10 mouse cellular contexts compared by ENCODE assay signal in genomic region chr11:98747804-98748505, GRCm38 (mm10). TPM values are rescaled to one million over a fixed set of nuclear protein-coding genes. Genes with fewer than 3 reads are reported as not detected.
A peak's percentile ranks its signal among the peaks of the same experiment; 100 is the strongest.
DNase-seq lines count a peak whose midpoint lies in the region; ATAC-seq and TF ChIP-seq lines count a peak whose summit lies in the region.
"Had no signal": no experiment of that assay in that cellular context is flagged by ENCODE, and none has a peak within 500 bp of the region (broad histone marks: within the 10 kb centered on the region; RNA-seq: fewer than 3 reads in every experiment).

No protein-coding gene starts in this region.

- ATAC-seq in heart, embryonic 15.5 days (replicated peaks; ENCODE audit: insufficient number of reproducible peaks, insufficient read depth, low FRiP score, low read depth), result no peak
- no peak for ATAC-seq in liver, embryonic 15.5 days (ENCODE audit: insufficient read depth)
- no peak for ATAC-seq in frontal cortex, adult (ENCODE audit: low TSS enrichment)
- ATAC-seq: Patski had no signal

- no peak for TF ChIP-seq POLR2A in heart, adult 2 months (IDR thresholded peaks at IDR 0.05; ENCODE audit: insufficient read depth, low read depth, low read length)

- H3K4me3 ChIP-seq in heart, adult 2 months, result peak overlapping the region; percentile 18; the same call in 1 of the 2 replicates
- 0 out of 2 replicates have a peak overlapping the region, but pooled peaks have one; percentile 7 for H3K4me3 ChIP-seq in heart, embryonic 15.5 days
- H3K4me3 ChIP-seq in liver, embryonic 15.5 days (replicated peaks), result no peak overlapping the region; the same call in 1 of the 2 replicates

- TF ChIP-seq EP300 in heart, adult 2 months (IDR thresholded peaks at IDR 0.05; ENCODE audit: insufficient read depth, low read depth, low read length), result no peak

- H3K36me3 ChIP-seq in heart, adult 2 months (ENCODE audit: control insufficient read depth, insufficient read depth, low read length), result peaks cover 5% of the 10 kb centered on the region; the same call in 1 of the 2 replicates
- 0 out of 2 replicates have a peak, but pooled peaks cover 1% of the 10 kb centered on the region for H3K36me3 ChIP-seq in heart, embryonic 15.5 days
- H3K36me3 ChIP-seq in liver, embryonic 15.5 days (replicated peaks), result 0 out of 2 replicates have a peak, but pooled peaks cover 2% of the 10 kb centered on the region

- TF ChIP-seq CTCF in heart, adult 2 months (IDR thresholded peaks at IDR 0.05), result no peak

- WGBS in heart, adult 2 months, result 22% methylated on average over 6 of the region's 6 CpGs
- WGBS in heart, embryonic 15.5 days, result 28% methylated on average over 6 of the region's 6 CpGs
- WGBS in liver, embryonic 15.5 days (ENCODE audit: insufficient replicate concordance), result 26% methylated on average over 6 of the region's 6 CpGs

- H3K9ac ChIP-seq in heart, adult 2 months (ENCODE audit: low read depth, low read length), result peak overlapping the region; percentile 42
- H3K9ac ChIP-seq in heart, embryonic 15.5 days, result 0 out of 2 replicates have a peak overlapping the region, but pooled peaks have one; percentile 19
- H3K9ac ChIP-seq in liver, embryonic 15.5 days, result 0 out of 2 replicates have a peak overlapping the region, but pooled peaks have one; percentile 6

- H3K4me1 ChIP-seq in heart, adult 2 months (ENCODE audit: control insufficient read depth, insufficient read depth, low read length), result peaks cover 56% of the 10 kb centered on the region
- peaks cover 99% of the 10 kb centered on the region for H3K4me1 ChIP-seq in heart, embryonic 15.5 days (replicated peaks)
- peaks cover 100% of the 10 kb centered on the region for H3K4me1 ChIP-seq in liver, embryonic 15.5 days (replicated peaks)

- peak; percentile 38 to 39 for DNase-seq in heart, adult 2 months
- DNase-seq in heart, postnatal 14 days, result no peak
- peak; percentile 24 for DNase-seq in A20 (ENCODE audit: low read depth, low spot score)
- DNase-seq in cerebellum, adult 9-10 months, result peak; percentile 81
- peak; percentile 41 for DNase-seq in thymus, postnatal 25 days

- no peaks in the 10 kb centered on the region for H3K9me3 ChIP-seq in heart, embryonic 15.5 days (replicated peaks)
- no peaks in the 10 kb centered on the region for H3K9me3 ChIP-seq in liver, embryonic 15.5 days (replicated peaks)

- peak overlapping the region; percentile 77 for H3K27ac ChIP-seq in heart, adult 2 months
- peak overlapping the region; percentile 92 for H3K27ac ChIP-seq in heart, embryonic 15.5 days
- peak overlapping the region; percentile 79 for H3K27ac ChIP-seq in liver, embryonic 15.5 days (replicated peaks)

- H3K27me3 ChIP-seq in heart, adult 2 months (ENCODE audit: control insufficient read depth, insufficient read depth, low read length), result no peaks in the 10 kb centered on the region
- H3K27me3 ChIP-seq in heart, embryonic 15.5 days, result no peaks in the 10 kb centered on the region
- no peaks in the 10 kb centered on the region for H3K27me3 ChIP-seq in liver, embryonic 15.5 days
- H3K27me3 ChIP-seq: Patski had no signal

- intact Hi-C loops in heart, adult 2 months (cut with DNase I), result no loop called here
- intact Hi-C loops in heart, postnatal 14 days (cut with DNase I), result no loop called here

- H3K79me2 ChIP-seq in heart, adult 2 months (replicated peaks; ENCODE audit: control insufficient read depth, insufficient read depth, low read length), result peaks cover 6% of the 10 kb centered on the region

- peak overlapping the region; percentile 54 for H3K4me2 ChIP-seq in heart, embryonic 15.5 days
- H3K4me2 ChIP-seq in liver, embryonic 15.5 days, result peak overlapping the region; percentile 70

RNA-seq across cellular contexts. Expression of gene Thra, which starts 7.5 kb away (rescaled TPM):
- 100 to 1,000 TPM; 103 to 105 TPM for total RNA-seq in heart, adult 2 months (2021)
- 89.4 and 104 TPM in 2 replicates for polyA plus RNA-seq in heart, adult 2 months (2012; rRNA removed)
- 100 to 1,000 TPM; 123 to 130 TPM for total RNA-seq in heart, postnatal 14 days (2021)
- 34.8 and 39.5 TPM in 2 replicates for polyA plus RNA-seq in heart, embryonic 15.5 days (2015; fragmentation: Nextera tagmentation; extraction: Ambion mirVana)
- polyA plus RNA-seq in liver, embryonic 15.5 days (2015; fragmentation: Nextera tagmentation; extraction: Ambion mirVana), result 7.2 and 7.6 TPM in 2 replicates

RNA-seq across cellular contexts. Expression of gene Med24, which starts 18.7 kb away (rescaled TPM):
- total RNA-seq in heart, adult 2 months (2021), result 10 to 100 TPM; 41.6 to 48.1 TPM
- polyA plus RNA-seq in heart, adult 2 months (2012; rRNA removed), result 54.5 and 65.2 TPM in 2 replicates
- 10 to 100 TPM; 49.5 to 49.8 TPM for total RNA-seq in heart, postnatal 14 days (2021)
- 33.5 and 43.0 TPM in 2 replicates for polyA plus RNA-seq in heart, embryonic 15.5 days (2015; fragmentation: Nextera tagmentation; extraction: Ambion mirVana)
- 24.2 and 27.7 TPM in 2 replicates for polyA plus RNA-seq in liver, embryonic 15.5 days (2015; fragmentation: Nextera tagmentation; extraction: Ambion mirVana)

RNA-seq across cellular contexts. Expression of gene Nr1d1, which starts 27.2 kb away (rescaled TPM):
- total RNA-seq in heart, adult 2 months (2021), result 100 to 1,000 TPM in 1 of 2 experiments, 10 to 100 TPM in 1; 35.5 to 111 TPM
- polyA plus RNA-seq in heart, adult 2 months (2012; rRNA removed), result 190 and 208 TPM in 2 replicates
- total RNA-seq in heart, postnatal 14 days (2021), result 10 to 100 TPM; 20.7 to 31.5 TPM
- 7.0 and 7.5 TPM in 2 replicates for polyA plus RNA-seq in heart, embryonic 15.5 days (2015; fragmentation: Nextera tagmentation; extraction: Ambion mirVana)
- polyA plus RNA-seq in liver, embryonic 15.5 days (2015; fragmentation: Nextera tagmentation; extraction: Ambion mirVana), result 0.63 and 0.85 TPM in 2 replicates

RNA-seq across cellular contexts. Expression of gene Csf3, which starts 46.9 kb away (rescaled TPM):
- not detected for total RNA-seq in heart, adult 2 months (2021)
- not detected in 2 replicates for polyA plus RNA-seq in heart, adult 2 months (2012; rRNA removed)
- total RNA-seq in heart, postnatal 14 days (2021), result not detected
- polyA plus RNA-seq in heart, embryonic 15.5 days (2015; fragmentation: Nextera tagmentation; extraction: Ambion mirVana), result not detected in 2 replicates
- polyA plus RNA-seq in liver, embryonic 15.5 days (2015; fragmentation: Nextera tagmentation; extraction: Ambion mirVana), result not detected in 2 replicates
- polyA plus RNA-seq: large intestine, adult 2 months had no signal

RNA-seq across cellular contexts. Expression of gene Msl1, which starts 47.4 kb away (rescaled TPM):
- 10 to 100 TPM; 68.9 to 75.3 TPM for total RNA-seq in heart, adult 2 months (2021)
- polyA plus RNA-seq in heart, adult 2 months (2012; rRNA removed), result 21.9 and 44.4 TPM in 2 replicates
- total RNA-seq in heart, postnatal 14 days (2021), result 10 to 100 TPM; 71.2 to 71.8 TPM
- 15.5 and 17.2 TPM in 2 replicates for polyA plus RNA-seq in heart, embryonic 15.5 days (2015; fragmentation: Nextera tagmentation; extraction: Ambion mirVana)
- polyA plus RNA-seq in liver, embryonic 15.5 days (2015; fragmentation: Nextera tagmentation; extraction: Ambion mirVana), result 5.2 and 5.8 TPM in 2 replicates

Comparison
In these comparisons a context has a peak if more than half of its experiments do, and no peak if none do; other contexts are left out.
1. DNase-seq: peak in heart, adult 2 months (2 of 2), A20 (single experiment), cerebellum, adult 9-10 months (single experiment) and thymus, postnatal 25 days (single experiment); none in heart, postnatal 14 days (0 of 2).
2. RNA of gene Nr1d1, which starts 27.2 kb away (polyA plus RNA-seq): 190 to 208 TPM in heart, adult 2 months; 7.0 to 7.5 TPM in heart, embryonic 15.5 days and 0.63 to 0.85 TPM in liver, embryonic 15.5 days; every median in the first group is over 10 times any median in the second.
3. Peak in every context shown above with its lines, with median percentiles within 50 percentile points of each other: H3K27ac ChIP-seq and H3K9ac ChIP-seq.